8 mouse cellular contexts compared by ENCODE assay signal in genomic region chr13:99353490-99353851, GRCm38 (mm10). TPM values are rescaled to one million over a fixed set of nuclear protein-coding genes. Genes with fewer than 3 reads are reported as not detected.
DNase-seq lines count a peak whose midpoint lies in the region; ATAC-seq and TF ChIP-seq lines count a peak whose summit lies in the region.

No protein-coding gene starts in this region.

- no peaks in the 10 kb centered on the region for H3K27me3 ChIP-seq in thymus, adult 2 months (ENCODE audit: control insufficient read depth, insufficient read depth, low read length)
- no peaks in the 10 kb centered on the region for H3K27me3 ChIP-seq in liver, embryonic 16.5 days (ENCODE audit: control insufficient read depth, insufficient read depth, low read depth, low read length)

- H3K4me2 ChIP-seq in liver, embryonic 16.5 days (ENCODE audit: low read depth, low read length), result peak overlapping the region; percentile 88

- H3K4me3 ChIP-seq in gastrocnemius, adult 2 months, result peak overlapping the region; percentile 80
- H3K4me3 ChIP-seq in thymus, adult 2 months (ENCODE audit: control insufficient read depth, insufficient read depth, low read length), result peak overlapping the region; percentile 15; the same call in 1 of the 2 replicates
- H3K4me3 ChIP-seq in liver, embryonic 16.5 days (ENCODE audit: low read depth, low read length), result peak overlapping the region; percentile 59

- 28% methylated on average over 7 of the region's 7 CpGs for WGBS in thymus, adult 2 months
- WGBS in liver, embryonic 16.5 days (ENCODE audit: insufficient replicate concordance), result 23% methylated on average over 7 of the region's 7 CpGs

- TF ChIP-seq POLR2A in thymus, adult 2 months (IDR thresholded peaks at IDR 0.05; ENCODE audit: control insufficient read depth, extremely low read depth, insufficient read depth, low read length, poor library complexity), result no peak

- no peak for DNase-seq in gastrocnemius, adult 2 months
- DNase-seq in gastrocnemius, postnatal 4 days (ENCODE audit: low spot score in 2 of 2), result no peak
- no peak for DNase-seq in thymus, adult 2 months
- DNase-seq in thymus, postnatal 14 days, result no peak
- DNase-seq in urinary bladder, postnatal 25 days (ENCODE audit: low spot score), result no peak
- DNase-seq in left cerebral cortex, postnatal 36 days (ENCODE audit: low spot score in 2 of 2), result no peak
- no peak for DNase-seq in ovary, postnatal 36 days (ENCODE audit: low spot score)

- H3K36me3 ChIP-seq in thymus, adult 2 months (ENCODE audit: control insufficient read depth, insufficient read depth, low read length), result no peaks in the 10 kb centered on the region
- H3K36me3 ChIP-seq in liver, embryonic 16.5 days (ENCODE audit: control insufficient read depth, insufficient read depth), result peaks cover 5% of the 10 kb centered on the region

- intact Hi-C loops in gastrocnemius, adult 2 months (cut with DNase I), result loop anchor here (1.0 to 5.0 kb wide), 2 partner anchors 484 to 604 kb away; no protein-coding TSS in a partner anchor
- intact Hi-C loops in left cerebral cortex, postnatal 36 days (cut with DNase I), result loop anchor here (2.0 to 10.0 kb wide), 2 partner anchors 489 to 661 kb away; partner anchors contain the start of gene Mccc2

- no peaks in the 10 kb centered on the region for H3K9me3 ChIP-seq in liver, embryonic 16.5 days (replicated peaks; ENCODE audit: control insufficient read depth, low read length)

- H3K9ac ChIP-seq in liver, embryonic 16.5 days (ENCODE audit: low read depth, low read length), result peak overlapping the region; percentile 66

- TF ChIP-seq CTCF in gastrocnemius, adult 2 months (IDR thresholded peaks at IDR 0.05), result no peak
- TF ChIP-seq CTCF in thymus, adult 2 months (IDR thresholded peaks at IDR 0.05; ENCODE audit: borderline replicate concordance, control insufficient read depth, extremely low read depth, insufficient read depth, low read length, poor library complexity), result no peak

- ATAC-seq in liver, embryonic 16.5 days (ENCODE audit: low read depth), result no peak

- no peaks in the 10 kb centered on the region for H3K4me1 ChIP-seq in thymus, adult 2 months (replicated peaks; ENCODE audit: control insufficient read depth, insufficient read depth, low read length)
- peaks cover 7% of the 10 kb centered on the region for H3K4me1 ChIP-seq in liver, embryonic 16.5 days (ENCODE audit: control insufficient read depth, low read depth, low read length)

- H3K27ac ChIP-seq in gastrocnemius, adult 2 months, result peak overlapping the region; percentile 95
- H3K27ac ChIP-seq in thymus, adult 2 months (ENCODE audit: control insufficient read depth, insufficient read depth, low read length), result no peak overlapping the region
- peak overlapping the region; percentile 76 for H3K27ac ChIP-seq in liver, embryonic 16.5 days (ENCODE audit: low read length)

RNA-seq across cellular contexts. Expression of gene Mrps27, which starts 8.9 kb away (rescaled TPM):
- 10 to 100 TPM; 24.0 to 32.9 TPM for total RNA-seq in gastrocnemius, adult 2 months (2021)
- 10 to 100 TPM; 30.6 to 33.3 TPM for total RNA-seq in gastrocnemius, postnatal 4 days (2021)
- 12.7 and 16.1 TPM in 2 replicates for polyA plus RNA-seq in thymus, adult 2 months (2012; rRNA removed)
- 23.7 and 24.9 TPM in 2 replicates for polyA plus RNA-seq in liver, embryonic 16.5 days (2015; fragmentation: Nextera tagmentation; extraction: Ambion mirVana)
- 10 to 100 TPM; 26.2 to 27.2 TPM for total RNA-seq in left cerebral cortex, postnatal 36 days (2021)

RNA-seq across cellular contexts. Expression of gene Ptcd2, which starts 9.0 kb away (rescaled TPM):
- 10 to 100 TPM; 20.1 to 35.5 TPM for total RNA-seq in gastrocnemius, adult 2 months (2021)
- total RNA-seq in gastrocnemius, postnatal 4 days (2021), result 10 to 100 TPM; 26.9 to 31.2 TPM
- 19.2 and 20.6 TPM in 2 replicates for polyA plus RNA-seq in thymus, adult 2 months (2012; rRNA removed)
- 23.0 and 23.8 TPM in 2 replicates for polyA plus RNA-seq in liver, embryonic 16.5 days (2015; fragmentation: Nextera tagmentation; extraction: Ambion mirVana)
- total RNA-seq in left cerebral cortex, postnatal 36 days (2021), result 10 to 100 TPM; 31.4 to 33.9 TPM

Comparison
In these comparisons a context has a peak if more than half of its experiments do, and no peak if none do; other contexts are left out.
1. H3K4me3 ChIP-seq: peak in every context shown above with its lines; median percentile 80 in gastrocnemius, adult 2 months; 59 in liver, embryonic 16.5 days; 15 in thymus, adult 2 months.